Mouse (Mus musculus) olfactory bulb, adult 2 months (tissue): ENCODE measurements around the gene Pgbd1. TPM values are rescaled to one million over a fixed set of nuclear protein-coding genes. Genes with fewer than 3 reads are reported as not detected.

ENCODE experiments used
- H3K27ac ChIP-seq: fragments of 200-500 bp; 2 replicates; pipeline ENCODE4 v1.5.1; 2012; ENCODE audit warnings: low read depth, low read length; ENCODE audit not compliant: insufficient read depth
- H3K4me1 ChIP-seq: fragments of 200-500 bp; 2 replicates; pipeline ENCODE4 v1.6.1; 2012; ENCODE audit warnings: low read length; ENCODE audit not compliant: control insufficient read depth, insufficient read depth
- H3K4me3 ChIP-seq: fragments of 200-500 bp; 2 replicates; pipeline ENCODE4 v1.5.1; 2012; ENCODE audit warnings: mild to moderate bottlenecking, low read depth, low read length, moderate library complexity; ENCODE audit not compliant: insufficient read depth
- CTCF ChIP-seq: fragments of 200-500 bp; IDR thresholded peaks from 2 replicates; pipeline ENCODE4 v1.5.1; 2012; ENCODE audit warnings: low read depth, mild to moderate bottlenecking, low read length, moderate library complexity; ENCODE audit not compliant: insufficient read depth
- POLR2A ChIP-seq: fragments of 200-500 bp; IDR thresholded peaks from 2 replicates; pipeline ENCODE4 v1.6.1; 2012; ENCODE audit warnings: mild to moderate bottlenecking, low read depth, low read length, moderate library complexity; ENCODE audit not compliant: insufficient read depth
- WGBS: fragments of 180-500 bp; shearing (Covaris S2); methylation state at CpG from one replicate; pipeline ENCODE4 v1.1.7; 2018; 5-methylcytosine and 5-hydroxymethylcytosine counted together
- polyA plus RNA-seq: library from polyadenylated mRNA; stranded (reverse); fragments of >200 nt; gene quantifications from 2 replicates; pipeline ENCODE4 v1.2.4, GENCODE M21; 2012; ENCODE audit warnings: low replicate concordance; ENCODE audit not compliant: missing spikeins, insufficient read depth, insufficient read length

Pgbd1 gene
- polyA plus RNA-seq, 1 experiment = not detected

- Histone ChIP-seq H3K4me3 (no peak overlapping the region), H3K4me1 (no peaks in the 10 kb centered on the region), H3K27ac (no peak overlapping the region)
- 12% methylated on average over 4 of the region's 4 CpGs for WGBS
- TF ChIP-seq CTCF (no peak), POLR2A (no peak)
Observed at GRCm38 (mm10) chr13:21456347-21456746, 15.5 kb upstream of the Pgbd1 start.

GRCm38 (mm10) chr13:21454133-21454532 lies 13.3 kb upstream of the Pgbd1 start:
- 92% methylated on average over 3 of the region's 3 CpGs for WGBS
- Histone ChIP-seq H3K4me3 (no peak overlapping the region), H3K4me1 (no peaks in the 10 kb centered on the region; the same call in 1 of the 2 replicates), H3K27ac (no peak overlapping the region)
- TF ChIP-seq POLR2A (no peak), CTCF (no peak)

GRCm38 (mm10) chr13:21453449-21453848 lies 12.6 kb upstream of the Pgbd1 start, which contains the start of gene Zscan26:
Zscan26 (minus strand) TSS chr13:21453730.
- H3K4me1 ChIP-seq = no peaks in the 10 kb centered on the region; the same call in 1 of the 2 replicates
- TF ChIP-seq CTCF (no peak), POLR2A (peak; percentile 51)
- peak within 1 kb of the TSS; percentile 78 for H3K27ac ChIP-seq
- under 1% methylated on average over 23 of the region's 23 CpGs for WGBS
- H3K4me3 ChIP-seq = peak within 1 kb of the TSS; percentile 83

- no peaks in the 10 kb centered on the region; the same call in 1 of the 2 replicates for H3K4me1 ChIP-seq
- peak overlapping the region; percentile 78; the same call in 1 of the 2 replicates for H3K27ac ChIP-seq
- peak overlapping the region; percentile 83 for H3K4me3 ChIP-seq
- TF ChIP-seq POLR2A (no peak), CTCF (no peak)
- WGBS = under 1% methylated on average over 13 of the region's 13 CpGs
Observed at GRCm38 (mm10) chr13:21453042-21453441, 12.2 kb upstream of the Pgbd1 start.

GRCm38 (mm10) chr13:21447856-21448614 lies 7.2 kb upstream of the Pgbd1 start:
- WGBS = 77% methylated on average over 16 of the region's 16 CpGs
- Histone ChIP-seq H3K27ac (no peak overlapping the region), H3K4me3 (no peak overlapping the region), H3K4me1 (no peaks in the 10 kb centered on the region; the same call in 1 of the 2 replicates)
- TF ChIP-seq CTCF (no peak), POLR2A (no peak)

- H3K27ac ChIP-seq = no peak overlapping the region
- TF ChIP-seq CTCF = no peak
- no peak for TF ChIP-seq POLR2A
- H3K4me3 ChIP-seq = no peak overlapping the region
- WGBS = 81% methylated on average over 9 of the region's 9 CpGs
- no peaks in the 10 kb centered on the region; the same call in 1 of the 2 replicates for H3K4me1 ChIP-seq
Observed at GRCm38 (mm10) chr13:21446796-21447195, 5.9 kb upstream of the Pgbd1 start.

- H3K27ac ChIP-seq = peak overlapping the region; percentile 57; the same call in 1 of the 2 replicates
- H3K4me1 ChIP-seq = peaks cover 2% of the 10 kb centered on the region; the same call in 1 of the 2 replicates
- TF ChIP-seq CTCF = no peak
- TF ChIP-seq POLR2A = no peak
- 21% methylated on average over 10 of the region's 10 CpGs for WGBS
- peak overlapping the region; percentile 45 for H3K4me3 ChIP-seq
Observed at GRCm38 (mm10) chr13:21441207-21441572, 332 bp upstream of the Pgbd1 start.

GRCm38 (mm10) chr13:21435476-21435875 lies 5.4 kb downstream of the Pgbd1 start:
- H3K4me1 ChIP-seq = peaks cover 2% of the 10 kb centered on the region; the same call in 1 of the 2 replicates
- WGBS = 85% methylated on average over 4 of the region's 4 CpGs
- no peak overlapping the region for H3K4me3 ChIP-seq
- no peak overlapping the region for H3K27ac ChIP-seq
- no peak for TF ChIP-seq POLR2A
- no peak for TF ChIP-seq CTCF

GRCm38 (mm10) chr13:21427631-21428030 lies 13.2 kb downstream of the Pgbd1 start:
- TF ChIP-seq POLR2A (no peak), CTCF (no peak)
- Histone ChIP-seq H3K4me3 (no peak overlapping the region), H3K4me1 (no peaks in the 10 kb centered on the region; the same call in 1 of the 2 replicates), H3K27ac (no peak overlapping the region)
- 98% methylated on average over 1 of the region's 1 CpGs for WGBS

GRCm38 (mm10) chr13:21423301-21423700 lies 17.6 kb downstream of the Pgbd1 start:
- WGBS = 27% methylated on average over 5 of the region's 5 CpGs
- Histone ChIP-seq H3K4me3 (no peak overlapping the region), H3K27ac (peak overlapping the region; percentile 56; the same call in 1 of the 2 replicates), H3K4me1 (no peaks in the 10 kb centered on the region; the same call in 1 of the 2 replicates)
- TF ChIP-seq CTCF (no peak), POLR2A (no peak)
